Mouse (Mus musculus): ENCODE results near the gene Uqcrq.

Uqcrq gene

GRCm38 (mm10) chr11:53430670-53431346 is at the start of gene Uqcrq, which contains the start of gene Gdf9:
Gene Uqcrq, minus strand, starts transcription at chr11:53430831.
Gene Gdf9, plus strand, starts transcription at chr11:53431023.
- DNase-seq (ENCODE audit: low spot score in 2 of 2) = peak; percentile 96 to 99

GRCm38 (mm10) chr11:53479783-53480301 is 49.2 kb upstream of the Uqcrq start, which contains the start of the genes Gm9945 and Sowaha:
Gene Gm9945, plus strand, starts transcription at chr11:53480166.
Gene Sowaha, minus strand, starts transcription at chr11:53480274.
- DNase-seq (ENCODE audit: low spot score in 2 of 2) = peak in 1 of 2 experiments; percentile 75

DNA sequence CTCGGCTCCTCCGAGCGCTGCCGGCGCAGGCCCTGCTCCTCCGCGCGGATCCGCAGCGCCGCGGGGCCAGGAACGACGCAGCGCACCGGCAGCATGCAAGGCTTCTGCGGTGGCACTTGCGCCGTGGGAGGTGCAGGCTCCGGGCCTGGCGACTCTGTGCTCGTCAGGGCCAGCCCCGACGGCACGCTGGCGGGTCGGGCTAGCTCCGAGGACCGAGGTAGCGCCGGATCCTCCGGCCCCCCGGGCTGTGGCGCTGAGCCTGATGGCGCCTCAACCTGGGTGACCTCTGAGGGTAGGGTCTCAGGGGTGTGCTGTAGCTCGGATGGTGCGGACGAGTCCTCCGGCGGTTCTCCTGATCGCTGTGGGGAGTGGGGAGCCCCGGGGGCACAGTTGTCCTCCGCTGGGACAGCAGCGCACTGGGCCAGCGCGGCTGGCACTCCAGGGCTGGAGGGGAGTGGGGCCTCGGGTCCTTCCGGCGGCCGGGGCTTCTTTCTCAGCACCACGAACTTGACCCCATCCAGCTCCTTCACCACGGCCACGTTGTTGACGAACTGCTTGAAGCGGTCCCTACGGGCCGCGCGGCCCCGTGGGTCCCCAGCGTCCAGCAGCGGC is 48.6 kb upstream of the Uqcrq start:
- peak; percentile 55 to 77 for DNase-seq (ENCODE audit: low spot score in 2 of 2)

DNA sequence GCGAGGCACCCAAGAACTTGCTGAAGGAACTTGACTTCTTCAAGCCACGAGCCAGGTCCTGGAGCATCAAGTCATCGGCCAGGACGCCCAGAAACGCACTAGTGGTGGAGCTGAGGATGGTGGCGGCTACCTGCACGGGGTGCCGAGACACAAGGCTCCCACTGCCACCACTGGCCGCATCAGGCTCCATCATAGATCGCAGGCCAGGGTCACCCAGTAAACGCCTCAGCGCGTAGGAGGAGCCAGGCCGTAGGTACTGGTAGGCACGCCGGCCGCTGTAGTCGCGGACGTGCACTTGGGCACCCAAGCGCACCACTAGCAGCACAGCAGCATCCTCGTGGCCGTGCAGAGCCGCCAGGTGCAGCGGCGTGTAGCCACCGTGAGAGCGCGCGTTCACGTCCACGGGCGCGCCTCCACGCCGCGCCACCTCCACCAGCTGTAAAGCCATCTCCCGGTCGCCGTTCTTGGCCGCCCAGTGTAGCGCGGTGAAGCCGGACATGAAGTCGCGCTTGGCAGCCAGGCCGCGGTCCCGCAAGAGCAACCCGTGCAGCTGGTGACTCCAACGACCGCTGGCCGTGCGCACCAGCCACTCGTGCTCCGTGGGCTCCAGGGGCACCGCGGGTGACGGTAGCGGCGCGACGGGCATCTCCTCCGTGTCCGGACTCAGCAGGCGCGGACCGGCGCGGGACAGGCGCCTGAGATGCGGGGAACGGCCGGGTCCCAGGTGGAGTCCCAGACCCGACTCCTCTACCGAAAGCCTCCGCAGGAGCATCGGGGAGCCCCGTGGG is 47.9 kb upstream of the Uqcrq start:
- peak; percentile 56 to 57 for DNase-seq (ENCODE audit: low spot score in 2 of 2)

- no peak for DNase-seq (ENCODE audit: low spot score in 2 of 2)
Observed at GRCm38 (mm10) chr11:53477833-53478232, 47.2 kb upstream of the Uqcrq start.

GRCm38 (mm10) chr11:53475620-53476019 is 45.0 kb upstream of the Uqcrq start:
- no peak for DNase-seq (ENCODE audit: low spot score in 2 of 2)

DNA sequence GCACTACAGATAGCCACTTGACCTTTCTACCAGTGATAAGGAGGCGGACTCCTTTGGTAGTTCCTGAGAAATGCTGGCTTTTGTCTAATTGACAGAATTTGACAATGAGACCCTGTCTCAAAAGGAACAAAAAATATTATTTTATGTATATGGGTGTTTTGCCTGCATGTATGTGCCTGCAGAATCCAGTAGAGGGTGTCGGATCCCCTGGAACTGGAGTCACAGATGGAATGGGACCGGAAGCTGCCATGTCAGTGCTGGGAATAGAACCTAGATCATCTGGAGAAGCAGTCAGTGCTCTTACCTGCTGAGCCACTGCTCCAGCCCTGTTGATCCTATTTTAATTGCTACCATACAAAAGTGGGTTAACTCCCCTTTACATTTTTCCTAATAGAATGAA is 42.1 kb upstream of the Uqcrq start:
- DNase-seq (ENCODE audit: low spot score in 2 of 2) = no peak

DNA sequence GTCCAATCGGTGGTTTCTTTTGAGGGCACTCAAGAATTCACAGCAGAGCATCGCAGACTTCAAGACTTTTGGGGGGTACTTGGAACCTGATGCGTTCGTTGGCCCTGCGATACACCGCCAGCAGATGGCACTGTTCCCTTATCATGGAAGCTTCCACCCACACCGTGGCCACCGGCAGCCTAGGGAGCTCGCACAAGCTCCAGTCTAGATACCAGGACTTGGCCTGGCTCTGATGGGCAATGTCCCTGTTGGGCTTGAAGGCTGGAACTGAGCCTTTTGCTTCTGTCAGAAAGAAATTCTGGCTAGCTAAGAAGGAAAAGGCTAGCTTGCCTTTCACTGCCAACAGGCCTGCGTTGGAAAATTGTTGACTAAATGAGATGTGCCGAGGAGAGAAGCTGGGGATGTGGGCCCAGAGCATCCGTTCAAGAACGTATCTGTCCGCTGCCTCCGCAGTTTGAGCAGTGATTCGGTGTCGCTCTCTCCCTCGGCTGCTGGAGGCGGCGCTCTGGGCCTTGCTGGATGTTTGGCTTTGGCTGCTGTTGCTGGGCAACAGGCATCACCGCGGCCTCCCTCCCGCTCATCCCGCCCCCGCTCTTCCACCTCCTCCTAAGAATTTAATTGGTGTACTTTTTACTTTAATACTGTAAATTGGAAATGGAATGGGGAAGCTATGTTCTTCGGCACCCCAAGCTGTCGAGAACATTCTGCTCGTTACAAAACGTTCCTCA is 39.5 kb upstream of the Uqcrq start, which contains the start of gene Gm9837:
Gene Gm9837 (minus strand): TSS at position 512 of the 728 bp plus-strand sequence.
- peak; percentile 91 to 94 for DNase-seq (ENCODE audit: low spot score in 2 of 2)

GRCm38 (mm10) chr11:53469294-53469967 is 38.8 kb upstream of the Uqcrq start:
- no peak for DNase-seq (ENCODE audit: low spot score in 2 of 2)

DNA sequence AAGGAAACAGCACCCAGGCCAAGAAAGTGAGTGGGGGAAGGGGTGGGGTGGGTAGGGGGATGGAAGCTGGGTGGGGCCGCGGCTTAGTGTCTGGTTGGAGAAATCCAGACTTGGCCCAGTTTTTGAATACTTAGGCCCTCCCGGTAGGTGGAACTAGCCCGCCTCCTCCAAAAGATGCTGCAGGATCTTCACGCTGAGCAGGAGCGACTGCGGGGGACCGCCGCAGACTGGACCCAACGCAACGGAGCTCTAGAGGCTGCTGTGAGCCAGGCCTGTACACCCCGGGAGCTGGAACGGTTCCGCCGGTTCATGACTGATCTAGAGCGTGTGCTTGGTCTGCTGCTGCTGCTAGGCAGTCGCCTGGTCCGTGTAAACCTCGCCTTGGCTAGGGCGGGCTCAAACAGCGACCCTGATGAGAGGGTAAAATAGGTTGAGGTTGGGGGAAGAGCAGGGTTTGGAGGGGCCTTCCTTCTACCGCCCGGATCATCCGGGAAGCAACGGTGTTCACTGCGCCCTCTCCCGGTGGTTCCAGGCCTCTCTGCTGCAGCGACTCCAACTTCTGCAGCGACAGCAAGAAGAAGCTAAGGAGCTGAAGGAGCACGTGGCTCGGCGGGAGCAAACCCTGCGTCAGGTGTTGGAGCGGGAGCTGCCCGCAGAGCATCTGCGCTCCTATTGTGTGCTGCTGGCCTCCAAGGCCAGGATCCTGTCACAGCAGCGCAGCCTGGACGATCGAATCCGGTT is 35.8 kb upstream of the Uqcrq start:
- DNase-seq (ENCODE audit: low spot score in 2 of 2) = peak; percentile 38 to 77

DNA sequence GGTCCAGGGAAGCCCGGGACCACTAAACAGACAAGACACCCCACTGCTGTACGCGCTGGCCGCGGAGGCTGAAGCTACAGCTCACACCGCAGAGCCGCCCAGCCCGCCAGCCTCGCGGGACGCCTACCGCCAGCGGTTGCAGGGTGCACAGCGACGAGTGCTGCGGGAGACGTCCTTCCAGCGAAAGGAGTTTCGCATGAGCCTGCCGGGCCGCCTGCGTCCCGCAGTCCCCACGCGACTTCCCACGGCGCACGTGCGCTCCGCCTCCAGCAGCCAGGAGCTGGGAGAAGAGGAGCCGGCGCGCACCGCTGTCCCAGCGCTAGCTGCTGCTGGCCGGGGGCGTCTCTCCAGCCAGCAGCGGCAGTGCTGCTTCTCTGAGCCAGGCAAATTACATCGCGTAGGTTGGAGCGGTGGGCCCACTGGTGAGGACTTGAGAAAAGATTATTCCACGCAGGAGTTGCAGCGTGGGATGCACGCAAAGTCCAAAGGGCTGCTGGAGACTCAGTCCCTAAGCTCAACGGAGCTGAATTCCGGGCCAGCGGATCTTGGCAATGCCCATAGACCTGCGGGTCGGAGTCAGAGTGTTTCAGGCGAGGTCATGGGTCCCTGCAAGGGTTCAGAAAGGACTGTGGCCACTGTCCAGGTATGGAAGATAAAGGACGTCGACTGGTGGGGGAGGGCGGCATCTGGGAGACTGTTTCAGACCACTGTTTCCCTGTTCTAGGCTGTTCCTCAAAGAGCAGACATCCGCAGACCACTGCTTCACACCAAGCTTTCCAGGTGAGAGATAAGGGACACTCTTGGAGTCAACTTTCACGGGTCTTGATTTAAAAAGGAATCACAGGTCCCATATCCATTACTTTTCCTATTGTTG is 33.2 kb upstream of the Uqcrq start:
- DNase-seq (ENCODE audit: low spot score in 2 of 2) = no peak

DNA sequence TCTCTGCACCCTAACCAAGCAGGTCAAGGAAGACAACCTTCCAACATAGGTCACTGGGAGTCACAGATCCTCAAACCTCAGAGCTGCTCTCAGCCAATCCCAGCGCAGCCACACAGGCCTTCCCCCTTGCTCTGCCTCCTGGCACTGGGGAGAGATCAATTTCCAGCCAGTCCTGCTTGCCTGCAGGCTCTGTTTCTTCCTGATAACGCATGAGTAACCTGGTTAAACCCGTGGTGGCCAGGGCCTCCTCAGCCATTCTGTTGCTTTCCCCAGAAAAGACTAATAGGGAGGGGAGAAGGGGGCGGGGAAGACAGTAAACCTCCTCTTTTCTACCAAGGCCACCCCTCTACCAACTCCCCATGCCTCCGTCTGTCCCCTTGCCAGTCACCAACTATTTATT is 31.1 kb upstream of the Uqcrq start:
- no peak for DNase-seq (ENCODE audit: low spot score in 2 of 2)

GRCm38 (mm10) chr11:53460192-53460591 is 29.6 kb upstream of the Uqcrq start:
- DNase-seq (ENCODE audit: low spot score in 2 of 2) = no peak

- DNase-seq (ENCODE audit: low spot score in 2 of 2) = no peak
Observed at GRCm38 (mm10) chr11:53458996-53459395, 28.4 kb upstream of the Uqcrq start.

GRCm38 (mm10) chr11:53457372-53457954 is 26.8 kb upstream of the Uqcrq start:
- no peak for DNase-seq (ENCODE audit: low spot score in 2 of 2)

DNA sequence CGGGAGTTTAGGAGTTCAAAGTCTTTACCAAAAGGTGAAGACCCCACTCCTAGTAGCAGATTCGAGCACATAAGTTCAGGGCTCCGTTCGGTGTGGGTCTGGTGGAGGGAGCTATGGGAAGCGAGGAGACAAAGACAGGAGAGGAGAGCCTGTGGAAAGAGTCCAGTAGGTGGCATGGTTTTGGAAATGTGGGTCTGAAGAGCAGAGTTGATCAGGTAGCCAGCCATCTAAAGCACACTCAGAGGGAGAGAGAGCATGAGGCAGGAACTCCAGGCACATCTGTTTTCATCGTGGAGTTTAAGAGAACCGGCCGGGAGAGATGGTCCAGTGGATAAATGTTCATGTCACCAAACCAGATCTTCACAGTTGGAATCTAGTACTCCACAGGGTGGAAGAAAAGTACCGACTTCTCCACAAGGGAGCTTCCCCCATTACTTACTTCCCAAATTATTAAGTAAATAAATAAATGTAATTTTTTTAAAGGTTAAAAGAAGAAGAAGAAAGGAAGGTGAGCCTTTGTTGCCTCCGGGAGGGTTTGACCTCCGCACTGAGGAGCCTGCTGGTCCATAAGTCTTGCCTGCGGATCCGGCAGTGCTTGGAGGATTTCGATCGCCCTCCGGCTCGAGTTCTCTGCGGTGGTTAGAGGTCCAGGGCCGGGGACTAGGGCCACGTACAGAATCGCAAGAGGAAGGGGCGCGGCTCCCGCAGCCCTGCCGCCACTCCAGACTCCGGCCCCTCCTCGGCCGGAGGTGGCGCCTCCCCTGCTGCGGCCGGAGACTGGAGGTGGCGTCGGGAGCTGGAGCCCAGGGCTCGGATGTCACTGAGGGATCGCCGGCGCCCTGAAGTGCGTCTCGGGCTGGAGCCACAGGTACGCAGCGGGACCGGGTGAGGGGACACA is 26.1 kb upstream of the Uqcrq start, which contains the start of the genes Gm10447 and Shroom1:
Gene Gm10447 (minus strand): TSS at position 637 of the 898 bp plus-strand sequence.
Gene Shroom1 (plus strand): TSS at position 732 of the 898 bp plus-strand sequence.
- peak in 1 of 2 experiments; percentile 21 for DNase-seq (ENCODE audit: low spot score in 2 of 2)

GRCm38 (mm10) chr11:53453031-53453430 is 22.4 kb upstream of the Uqcrq start:
- DNase-seq (ENCODE audit: low spot score in 2 of 2) = no peak
